Mouse (Mus musculus) stomach, postnatal 0 days (tissue): ENCODE measurements at regions not wholly inside any gene's neighbourhood (a gene's known extent, or its start where the extent isn't known, plus 50 kb on each side); places are given as distances from the start of the nearest gene placed in this dataset.

Experiments used
- ATAC-seq: fragments of 200-750 bp; cut with Nextera tagmentation; 2 replicates; pipeline ENCODE4 v1.8.0; 2017; ENCODE audit not compliant: low FRiP score, low TSS enrichment
- DNase-seq: peaks from one replicate; pipeline ENCODE4 v3.0.0-alpha.2; 2016; ENCODE audit warnings: low spot score
- H3K27ac ChIP-seq: fragments of 300-500 bp; sonication (generic); replicated peaks from 2 replicates; pipeline ENCODE4 v1.5.1; 2014; ENCODE audit warnings: mild to moderate bottlenecking, control low read depth
- H3K27me3 ChIP-seq: fragments of 300-500 bp; sonication (generic); 2 replicates; pipeline ENCODE4 v1.6.1; 2014; ENCODE audit warnings: low read length; ENCODE audit not compliant: control insufficient read depth, insufficient read depth
- H3K36me3 ChIP-seq: fragments of 300-500 bp; sonication (generic); 2 replicates; pipeline ENCODE4 v1.6.1; 2014; ENCODE audit warnings: low read length, mixed read lengths; ENCODE audit not compliant: control insufficient read depth, insufficient read depth
- H3K4me1 ChIP-seq: fragments of 300-500 bp; sonication (generic); replicated peaks from 2 replicates; pipeline ENCODE4 v1.6.1; 2014; ENCODE audit warnings: antibody characterized with exemption; ENCODE audit not compliant: control insufficient read depth, insufficient read depth
- H3K4me2 ChIP-seq: fragments of 300-500 bp; sonication (generic); replicated peaks from 2 replicates; pipeline ENCODE4 v1.6.1; 2014; ENCODE audit warnings: low read depth, mild to moderate bottlenecking, control low read depth, moderate library complexity
- H3K4me3 ChIP-seq: fragments of 300-500 bp; sonication (generic); 2 replicates; pipeline ENCODE4 v1.5.1; 2014; ENCODE audit warnings: low read depth, low read length, control low read depth
- H3K9ac ChIP-seq: fragments of 300-500 bp; sonication (generic); 2 replicates; pipeline ENCODE4 v1.6.1; 2014; ENCODE audit warnings: mild to moderate bottlenecking, low read length, control low read depth, mixed read lengths
- H3K9me3 ChIP-seq: fragments of 300-500 bp; sonication (generic); 2 replicates; pipeline ENCODE4 v1.6.1; 2016; ENCODE audit warnings: low read length; ENCODE audit not compliant: control insufficient read depth
- CTCF ChIP-seq: IDR thresholded peaks from 2 replicates; pipeline ENCODE4 v1.5.1; 2016; ENCODE audit warnings: antibody characterized with exemption, low read depth, mild to moderate bottlenecking, moderate library complexity
- EP300 ChIP-seq: optimal IDR thresholded peaks from 2 replicates; pipeline ENCODE3; 2016; ENCODE audit warnings: antibody characterized with exemption
- WGBS: fragments of 180-500 bp; shearing (Covaris S2); extraction: QIAGEN DNeasy Blood & Tissue Kit; methylation state at CpG from one replicate; pipeline ENCODE4 v1.1.7; 2014; 5-methylcytosine and 5-hydroxymethylcytosine counted together

GRCm38 (mm10) chr1:20669769-20670168 is 51.9 kb upstream of the Pkhd1 start:
- H3K36me3 ChIP-seq, result no peaks in the 10 kb centered on the region
- H3K4me2 ChIP-seq, result no peak overlapping the region
- no peaks in the 10 kb centered on the region for H3K27me3 ChIP-seq
- ATAC-seq (no peak), DNase-seq (no peak)
- no peak overlapping the region for H3K9ac ChIP-seq
- WGBS, result 76% methylated on average over 4 of the region's 4 CpGs
- no peak for TF ChIP-seq EP300
- no peak for TF ChIP-seq CTCF
- H3K27ac ChIP-seq, result no peak overlapping the region
- H3K4me1 ChIP-seq, result no peaks in the 10 kb centered on the region
- no peaks in the 10 kb centered on the region for H3K9me3 ChIP-seq
- H3K4me3 ChIP-seq, result no peak overlapping the region

- no peak for TF ChIP-seq EP300
- TF ChIP-seq CTCF, result no peak
- H3K4me2 ChIP-seq, result no peak overlapping the region
- no peak for ATAC-seq
- H3K9me3 ChIP-seq, result no peaks in the 10 kb centered on the region
- no peaks in the 10 kb centered on the region for H3K4me1 ChIP-seq
- no peaks in the 10 kb centered on the region for H3K36me3 ChIP-seq
- no peak for DNase-seq
- H3K27me3 ChIP-seq, result no peaks in the 10 kb centered on the region
- H3K27ac ChIP-seq, result no peak overlapping the region
- no peak overlapping the region for H3K4me3 ChIP-seq
- H3K9ac ChIP-seq, result no peak overlapping the region
- WGBS, result 79% methylated on average over 5 of the region's 5 CpGs
Measured at GRCm38 (mm10) chr1:20670489-20670888, 52.6 kb upstream of the Pkhd1 start.

- Histone ChIP-seq H3K9me3 (no peaks in the 10 kb centered on the region), H3K27ac (no peak overlapping the region), H3K9ac (no peak overlapping the region), H3K4me3 (no peak overlapping the region), H3K4me1 (no peaks in the 10 kb centered on the region), H3K36me3 (no peaks in the 10 kb centered on the region), H3K4me2 (no peak overlapping the region), H3K27me3 (no peaks in the 10 kb centered on the region)
- ATAC-seq (no peak), DNase-seq (no peak)
- WGBS, result 79% methylated on average over 9 of the region's 9 CpGs
- no peak for TF ChIP-seq EP300
- TF ChIP-seq CTCF, result no peak
Measured at GRCm38 (mm10) chr1:20670906-20671768, 53.3 kb upstream of the Pkhd1 start.

- Histone ChIP-seq H3K9ac (no peak overlapping the region), H3K27ac (no peak overlapping the region), H3K9me3 (no peaks in the 10 kb centered on the region), H3K4me3 (no peak overlapping the region), H3K4me1 (no peaks in the 10 kb centered on the region), H3K27me3 (no peaks in the 10 kb centered on the region), H3K36me3 (no peaks in the 10 kb centered on the region), H3K4me2 (no peak overlapping the region)
- 77% methylated on average over 3 of the region's 3 CpGs for WGBS
- TF ChIP-seq CTCF (no peak), EP300 (no peak)
- no peak for ATAC-seq
- no peak for DNase-seq
Measured at GRCm38 (mm10) chr1:20671769-20672150, 53.9 kb upstream of the Pkhd1 start.

GRCm38 (mm10) chr1:20672246-20672645 is 54.4 kb upstream of the Pkhd1 start:
- Histone ChIP-seq H3K27ac (no peak overlapping the region), H3K9me3 (no peaks in the 10 kb centered on the region), H3K4me1 (no peaks in the 10 kb centered on the region), H3K36me3 (no peaks in the 10 kb centered on the region), H3K4me3 (no peak overlapping the region), H3K9ac (no peak overlapping the region), H3K4me2 (no peak overlapping the region), H3K27me3 (no peaks in the 10 kb centered on the region)
- ATAC-seq, result no peak
- no peak for TF ChIP-seq CTCF
- no peak for TF ChIP-seq EP300
- DNase-seq, result no peak

- ATAC-seq, result no peak
- TF ChIP-seq EP300 (no peak), CTCF (no peak)
- DNase-seq, result no peak
- H3K9ac ChIP-seq, result no peak overlapping the region
- H3K36me3 ChIP-seq, result no peaks in the 10 kb centered on the region
- H3K4me1 ChIP-seq, result no peaks in the 10 kb centered on the region
- H3K27me3 ChIP-seq, result no peaks in the 10 kb centered on the region
- H3K9me3 ChIP-seq, result no peaks in the 10 kb centered on the region
- H3K4me2 ChIP-seq, result no peak overlapping the region
- no peak overlapping the region for H3K27ac ChIP-seq
- H3K4me3 ChIP-seq, result no peak overlapping the region
- WGBS, result 80% methylated on average over 5 of the region's 5 CpGs
Measured at GRCm38 (mm10) chr1:20672951-20673350, 55.1 kb upstream of the Pkhd1 start.
